Mouse (Mus musculus): ENCODE data around the gene Gga3.
A peak's percentile ranks its signal among the peaks of the same experiment; 100 is the strongest.
"Not testable (repeated sequence)": the region's sequence is repeated elsewhere in the genome, so short reads cannot be mapped to it uniquely, and the experiment has no call there.

Gene Gga3

DNA sequence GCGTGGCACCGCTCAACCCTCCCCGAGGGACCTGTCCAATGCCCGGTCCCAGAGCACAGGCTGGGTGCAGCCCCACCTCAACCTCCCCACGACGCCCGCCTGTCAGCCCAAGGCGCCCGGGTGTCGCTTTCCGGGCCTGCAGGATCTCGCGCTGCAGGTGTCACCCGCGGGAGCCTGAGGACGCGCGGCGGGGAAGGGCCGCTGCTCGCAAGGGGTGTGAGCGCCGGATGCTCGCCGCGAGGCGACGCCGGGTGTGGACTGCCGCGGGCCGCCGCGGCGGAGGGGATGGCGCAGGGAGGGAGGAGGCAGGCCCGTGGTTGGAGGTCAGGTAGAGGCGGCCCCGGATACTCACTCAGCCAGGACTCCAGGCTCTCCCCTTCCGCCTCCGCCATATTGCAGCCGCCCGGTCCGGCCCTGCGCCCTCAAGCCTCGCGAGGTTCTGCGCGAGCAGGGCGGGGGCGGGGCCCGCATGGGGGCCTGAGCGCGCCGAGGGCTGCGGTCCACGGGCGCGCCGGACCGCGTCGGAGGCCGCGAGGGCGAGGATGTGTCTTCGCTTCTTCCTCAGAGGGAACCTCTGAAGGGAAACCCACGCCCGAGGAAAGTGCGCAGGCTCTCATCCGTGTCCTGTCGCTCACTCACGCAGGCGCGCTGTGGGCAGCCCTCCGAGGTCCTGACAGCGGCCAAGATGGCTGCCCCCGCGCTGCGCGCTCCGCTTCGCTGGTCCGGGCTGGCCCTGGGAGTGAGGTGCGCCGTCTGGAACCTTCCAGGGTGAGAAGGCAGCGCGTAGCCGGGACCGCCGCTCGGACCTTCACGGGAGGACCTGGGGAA, at the start of gene Gga3, which contains the start of gene Mrps7:
Gga3 (minus strand) TSS at position 576 of the 828 bp plus-strand sequence.
Mrps7 (plus strand) TSS at position 450 of the 828 bp plus-strand sequence.
- peak; percentile 84 for DNase-seq (ENCODE audit: low spot score)

DNA sequence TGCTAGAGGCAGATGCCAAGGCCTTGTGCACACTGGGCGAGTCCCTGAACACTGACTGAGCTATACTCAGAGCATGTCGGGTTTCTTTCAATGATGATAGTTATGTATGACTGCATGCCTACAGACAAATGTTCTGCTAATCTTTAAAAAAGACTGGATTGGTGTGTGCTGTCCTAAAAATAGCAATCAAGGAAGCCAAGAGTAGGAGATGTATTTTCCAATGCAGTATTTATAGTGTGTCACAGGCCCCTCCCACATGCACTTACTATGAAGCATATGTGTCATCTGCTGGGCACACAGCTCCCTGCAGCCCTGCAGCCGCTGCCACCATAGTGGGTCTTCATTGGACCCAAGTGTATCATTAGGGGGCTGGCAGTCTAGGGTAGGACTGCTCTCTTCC, 49.3 kb upstream of the Gga3 start:
- no peak for DNase-seq (ENCODE audit: low spot score)

DNA sequence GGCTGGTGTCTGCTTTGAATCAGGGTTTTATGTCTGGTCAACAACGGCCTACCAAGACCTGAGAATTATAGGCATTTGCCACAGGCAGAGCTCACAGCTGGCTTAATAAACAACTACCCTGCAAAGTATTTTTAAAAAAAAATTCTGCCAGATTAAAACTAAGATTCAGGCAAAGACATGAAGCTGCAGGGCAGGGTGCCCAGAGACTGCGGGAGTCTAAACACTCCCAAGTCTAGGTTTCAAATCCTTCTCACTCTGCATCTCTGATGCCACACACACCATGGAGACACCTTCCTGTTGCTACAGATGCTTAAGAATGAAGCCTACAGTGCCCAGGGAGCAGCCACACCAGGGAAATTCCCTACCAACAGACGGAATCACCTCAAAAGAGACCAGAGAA, 47.8 kb upstream of the Gga3 start:
- no peak for DNase-seq (ENCODE audit: low spot score)

DNA sequence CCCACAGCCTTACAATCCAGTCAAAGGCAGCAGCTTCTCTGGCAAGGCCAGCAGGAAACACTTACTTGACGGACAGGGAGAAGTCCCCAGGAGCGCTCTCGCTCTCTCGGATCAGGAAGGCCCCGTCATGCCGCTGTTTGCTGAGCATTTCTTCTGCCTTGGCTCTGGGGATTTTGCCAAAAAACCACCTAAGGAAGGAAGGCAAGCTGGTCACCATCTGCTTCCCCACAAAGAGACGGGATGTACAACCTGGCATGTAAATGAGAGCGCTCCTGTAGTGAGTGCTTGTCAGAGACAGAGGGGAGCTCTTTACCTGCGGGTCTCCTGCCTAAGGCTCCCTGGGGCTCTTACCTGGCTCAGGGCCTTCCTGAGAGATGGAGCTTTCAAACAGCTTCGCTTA, 45.9 kb upstream of the Gga3 start:
- no peak for DNase-seq (ENCODE audit: low spot score)

DNA sequence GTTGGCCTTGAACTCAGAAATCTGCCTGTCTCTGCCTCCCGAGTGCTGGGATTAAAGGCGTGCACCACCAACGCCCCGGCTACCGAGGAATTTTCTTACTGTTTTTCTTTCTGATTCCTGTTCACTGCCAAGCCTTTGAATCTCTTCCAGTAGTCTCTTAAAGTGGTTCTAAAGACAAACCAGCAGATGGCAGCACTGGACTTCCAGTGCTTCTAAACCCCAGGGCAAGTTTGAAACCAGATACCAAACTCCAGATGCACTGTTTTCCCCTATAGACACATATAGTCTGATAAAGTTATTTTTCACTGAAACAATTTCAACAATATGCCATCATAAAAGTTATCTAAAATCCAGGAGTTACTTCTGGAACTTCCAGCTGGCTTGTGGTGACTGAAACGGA, 43.6 kb upstream of the Gga3 start:
- DNase-seq (ENCODE audit: low spot score): peak; percentile 71

DNA sequence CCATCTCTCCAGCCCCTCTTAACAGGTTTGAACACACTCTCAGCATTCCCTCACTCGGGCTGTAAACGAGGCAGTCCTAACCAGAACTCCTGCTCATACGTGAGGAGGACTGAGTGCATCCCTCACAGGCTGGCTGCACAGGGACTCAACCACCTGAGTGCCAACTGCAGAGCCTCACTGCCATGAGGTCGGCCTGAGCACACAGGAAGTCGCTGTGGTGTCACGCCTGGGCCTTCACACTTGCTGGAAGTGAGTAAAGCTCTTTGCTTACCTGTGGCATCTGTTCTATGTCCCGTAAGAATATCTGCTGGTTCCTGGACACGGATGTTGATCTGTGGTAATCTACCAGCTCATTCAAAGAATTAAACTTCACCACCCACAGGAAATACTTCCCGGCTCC, 42.6 kb upstream of the Gga3 start:
- DNase-seq (ENCODE audit: low spot score): no peak

DNA sequence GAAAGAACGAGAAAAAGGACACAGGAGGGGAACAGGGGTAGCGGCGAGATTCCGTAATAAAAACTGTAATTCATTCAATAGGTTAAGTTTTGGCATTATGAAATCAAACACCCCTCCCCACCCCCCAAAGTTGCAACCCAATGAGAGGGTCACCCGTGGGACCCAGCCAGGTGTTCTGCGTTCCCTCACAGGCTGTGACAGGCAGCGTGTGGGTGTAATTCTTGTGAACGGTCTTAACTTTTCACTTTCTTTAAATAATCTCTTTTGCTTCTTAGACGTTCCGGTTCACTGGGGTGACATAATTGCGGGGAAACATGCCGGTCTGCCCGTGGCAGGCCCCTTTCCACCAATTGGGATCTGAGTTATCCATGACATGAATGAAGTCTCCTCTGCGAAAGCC, 41.6 kb upstream of the Gga3 start:
- not testable (repeated sequence) for DNase-seq (ENCODE audit: low spot score)

DNA sequence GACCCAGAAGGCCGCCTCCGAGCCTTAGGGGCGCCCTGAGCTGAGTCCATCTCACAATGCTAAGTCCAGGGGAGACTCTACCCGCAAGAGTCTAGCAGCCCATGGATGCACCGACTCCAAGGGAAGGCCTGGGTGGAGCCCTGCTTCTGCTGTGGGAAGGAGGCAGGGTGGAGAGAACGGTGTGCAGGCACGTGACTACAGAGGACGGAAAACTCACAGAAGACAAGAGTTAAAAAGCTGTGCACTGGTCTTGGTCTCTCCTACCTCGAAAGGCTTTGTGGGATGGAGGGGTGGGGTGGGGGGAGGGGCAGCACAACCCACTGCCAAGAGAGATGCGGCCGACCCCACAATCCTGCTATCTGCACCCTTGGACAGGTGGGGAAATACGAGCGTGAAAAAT, 40.5 kb upstream of the Gga3 start:
- DNase-seq (ENCODE audit: low spot score): no peak

DNA sequence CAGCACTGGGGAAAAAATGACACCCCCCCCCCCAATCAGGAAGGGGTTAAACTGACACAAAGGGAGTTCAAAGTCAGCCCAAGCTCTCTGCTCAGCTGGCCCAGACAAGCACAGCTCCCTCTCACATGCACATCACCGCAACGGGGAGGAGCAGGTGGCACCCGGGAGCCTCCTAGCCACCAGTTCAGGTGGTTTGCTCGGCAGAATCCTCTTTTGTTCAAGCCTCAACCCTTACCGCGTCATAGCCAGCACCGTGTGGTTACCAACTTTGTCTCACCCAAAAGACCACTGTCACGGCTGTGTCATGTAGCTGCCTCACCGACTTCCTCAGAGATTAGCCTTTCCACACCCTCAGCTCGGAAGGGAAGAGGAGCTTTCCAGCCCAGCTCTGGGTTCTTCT, 39.4 kb upstream of the Gga3 start:
- DNase-seq (ENCODE audit: low spot score): no peak

DNA sequence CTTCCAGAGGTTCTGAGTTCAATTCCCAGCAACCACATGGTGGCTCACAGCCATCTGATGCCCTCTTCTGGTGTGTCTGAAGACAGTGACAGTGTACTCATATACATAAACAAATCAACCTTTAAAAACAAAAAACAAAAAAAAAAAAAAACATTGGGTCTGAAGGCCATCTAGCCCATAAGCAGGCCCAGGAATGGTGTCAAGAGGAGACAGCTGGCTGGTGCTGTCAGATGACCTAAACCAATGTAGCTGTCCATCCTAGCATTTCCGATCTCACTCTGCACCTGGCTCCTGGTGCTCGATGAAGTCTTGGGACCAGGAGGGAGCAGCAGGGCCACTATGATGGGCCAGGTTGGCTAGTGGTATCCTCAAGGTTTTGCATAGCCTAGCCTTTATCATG, 38.9 kb upstream of the Gga3 start:
- DNase-seq (ENCODE audit: low spot score): no peak

DNA sequence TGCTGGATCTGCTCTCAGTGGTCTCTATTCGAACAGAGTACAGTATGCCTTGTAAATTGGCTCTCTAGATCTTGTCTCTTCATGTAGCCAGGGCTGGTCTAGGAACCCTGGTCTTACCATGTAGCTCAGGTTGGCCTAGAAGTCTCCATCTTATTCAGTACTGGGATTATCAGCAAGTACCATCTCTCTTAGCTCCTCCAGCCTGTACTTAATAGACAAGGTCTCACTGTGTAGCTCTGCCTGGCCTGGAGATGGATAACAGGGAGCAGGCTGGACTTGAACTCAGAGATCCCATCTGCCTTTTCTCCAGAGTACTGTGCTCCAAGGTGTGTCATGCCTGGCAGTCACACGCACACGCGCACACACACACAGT, 37.8 kb upstream of the Gga3 start:
- no peak for DNase-seq (ENCODE audit: low spot score)

DNA sequence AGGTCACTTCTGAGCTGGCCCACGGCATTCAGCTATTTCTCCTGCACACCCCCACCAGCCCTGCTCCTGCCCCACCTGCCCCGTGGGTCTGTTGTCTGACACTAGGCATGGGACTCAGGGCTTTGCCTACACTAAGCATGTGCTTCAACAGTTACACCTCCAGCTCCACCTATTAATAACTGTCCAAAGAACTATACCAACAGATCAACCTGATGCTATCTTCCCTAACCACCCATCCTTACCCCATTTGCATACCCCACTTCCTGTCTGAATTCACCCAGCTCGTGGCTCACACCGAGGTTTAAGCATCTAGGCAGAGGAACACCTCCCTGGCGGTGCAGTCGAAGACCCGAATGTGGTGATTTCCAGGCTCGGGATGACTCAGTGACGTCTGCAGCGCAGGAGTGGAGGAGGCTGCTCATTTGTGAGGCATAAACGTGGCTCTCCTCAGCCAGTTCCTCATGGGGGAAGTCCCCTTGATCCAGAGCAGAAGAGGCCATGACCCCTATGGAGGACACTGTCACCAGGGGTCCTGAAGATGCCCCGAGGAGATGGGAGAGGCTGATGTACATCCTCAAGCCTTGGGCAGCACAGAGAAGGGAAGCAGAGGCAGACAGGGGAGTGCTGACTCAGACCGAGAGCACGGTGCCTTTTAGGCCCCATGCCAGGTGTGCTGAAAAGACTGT, 37.3 kb upstream of the Gga3 start:
- no peak for DNase-seq (ENCODE audit: low spot score)

DNA sequence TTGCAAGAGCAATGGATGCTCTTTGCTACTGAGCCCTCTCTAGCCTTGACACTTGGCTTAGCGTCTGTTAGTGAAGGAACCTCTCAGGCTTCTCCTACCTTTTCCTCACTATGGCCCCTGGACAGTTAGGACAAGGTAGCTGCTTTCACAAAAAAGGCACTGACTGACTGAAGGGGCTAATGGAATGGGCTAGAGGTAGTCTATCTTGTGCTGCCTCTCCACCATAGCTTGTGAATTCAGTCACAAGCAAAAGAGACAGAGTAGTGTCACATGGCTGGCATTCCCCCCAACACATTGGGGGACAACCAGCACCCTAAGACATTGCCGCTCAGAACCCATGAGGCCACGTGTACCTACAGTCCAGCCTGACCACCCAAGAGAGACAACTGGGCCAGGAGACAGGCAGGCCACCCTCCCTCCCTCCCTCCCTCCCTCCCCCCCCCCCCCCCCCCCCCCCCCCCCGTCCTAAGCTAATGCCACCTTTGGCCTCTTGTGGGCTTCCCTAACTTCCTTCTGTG, 36.5 kb upstream of the Gga3 start:
- DNase-seq (ENCODE audit: low spot score): no peak

DNA sequence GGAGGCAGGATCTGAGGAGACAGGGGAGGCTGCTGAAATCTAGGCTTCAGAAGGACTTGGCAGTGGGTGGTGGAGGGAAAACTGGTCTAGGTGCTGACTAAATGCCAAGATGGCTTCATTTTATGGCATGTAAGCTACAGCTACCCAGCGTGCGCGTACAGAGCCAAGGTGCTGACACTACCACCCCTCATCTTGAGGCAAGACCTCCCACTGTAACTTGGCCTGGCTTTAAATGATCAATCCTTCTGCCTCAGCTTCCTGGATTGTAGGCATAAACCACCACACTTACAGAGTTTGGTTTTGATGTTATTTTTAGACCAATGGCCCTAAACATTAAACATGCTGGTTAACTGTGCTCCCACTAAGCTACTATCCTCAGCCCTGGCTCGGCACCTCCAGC, 35.7 kb upstream of the Gga3 start:
- DNase-seq (ENCODE audit: low spot score): no peak

DNA sequence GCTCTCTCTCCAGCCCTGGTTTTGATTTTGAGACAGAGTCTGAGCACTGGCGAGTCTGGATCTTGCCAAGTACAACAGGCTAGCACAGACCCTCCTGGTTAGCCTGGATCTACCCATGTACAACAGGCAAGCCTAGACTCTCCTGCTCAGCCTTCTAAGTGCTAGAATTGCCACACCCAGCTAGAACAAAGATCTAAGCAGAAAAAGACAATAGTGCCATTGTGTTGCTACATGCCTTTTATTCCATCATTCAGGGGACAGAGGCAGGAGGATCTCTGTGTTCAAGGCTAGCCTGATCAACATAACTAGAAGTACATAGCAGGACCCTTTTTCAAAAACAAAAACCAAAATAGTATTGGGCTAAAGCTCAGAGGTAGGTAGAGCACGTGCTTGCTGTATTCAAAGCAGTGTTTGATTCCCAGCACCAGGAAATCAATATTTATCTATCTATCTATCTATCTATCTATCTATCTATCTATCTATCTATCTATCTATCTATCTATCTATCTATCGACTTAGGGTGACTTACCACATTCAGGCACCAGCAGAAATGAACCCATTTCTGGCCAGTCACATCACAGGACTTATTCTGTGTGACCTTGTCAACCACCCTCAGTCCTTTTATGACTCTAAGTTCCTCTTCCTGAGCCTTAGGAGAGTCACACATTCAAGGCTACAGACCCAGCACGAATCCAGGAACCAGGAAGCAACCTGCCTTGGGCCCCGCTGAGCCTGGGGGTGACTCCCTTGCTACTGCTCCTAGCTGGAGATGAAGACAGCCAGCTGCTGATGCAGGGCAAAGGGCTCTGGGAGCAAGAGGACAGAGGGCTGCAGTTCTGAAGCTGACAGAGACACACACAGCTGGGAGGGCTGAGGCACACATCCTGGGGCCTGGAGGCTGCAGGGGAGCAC, 34.9 kb upstream of the Gga3 start:
- DNase-seq (ENCODE audit: low spot score): no peak

DNA sequence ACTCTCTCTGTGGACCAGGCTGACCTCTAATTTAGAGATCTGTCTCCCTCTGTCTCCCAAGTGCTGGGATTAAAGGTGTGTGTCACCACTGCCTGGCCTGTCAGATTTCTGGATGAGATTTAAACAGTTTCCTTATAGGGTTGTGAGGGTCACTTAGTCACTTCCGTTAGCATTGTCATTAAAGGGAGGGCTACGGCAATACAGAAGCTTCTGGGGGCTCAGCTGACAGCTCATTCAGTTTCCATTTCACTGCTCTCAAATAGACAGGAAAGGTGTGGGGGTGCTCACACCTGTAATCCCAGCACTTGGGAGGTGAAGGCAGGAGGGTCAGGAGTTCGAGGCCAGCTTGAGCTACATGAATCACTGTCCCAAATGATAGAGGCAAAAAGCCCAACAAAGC, 33.1 kb upstream of the Gga3 start:
- no peak for DNase-seq (ENCODE audit: low spot score)

DNA sequence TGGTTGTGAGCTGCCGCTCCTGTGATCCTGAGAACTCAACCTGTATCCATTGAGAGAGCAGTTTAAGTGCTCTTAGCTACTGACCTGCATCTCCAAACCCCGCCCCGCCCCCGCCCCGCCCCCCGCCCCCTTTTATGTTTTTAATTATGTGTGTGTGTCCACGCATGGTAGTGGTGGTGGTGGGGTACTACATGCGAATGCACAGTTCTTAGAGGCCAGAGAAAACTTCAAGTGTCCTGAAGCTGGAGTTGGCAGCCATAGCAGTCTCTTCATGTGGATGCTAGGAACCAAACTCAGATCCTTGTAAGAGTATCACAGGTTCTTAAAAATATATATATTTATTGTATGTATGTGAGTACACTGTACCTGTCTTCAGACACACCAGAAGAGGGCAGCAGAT, 31.6 kb upstream of the Gga3 start:
- DNase-seq (ENCODE audit: low spot score): no peak

DNA sequence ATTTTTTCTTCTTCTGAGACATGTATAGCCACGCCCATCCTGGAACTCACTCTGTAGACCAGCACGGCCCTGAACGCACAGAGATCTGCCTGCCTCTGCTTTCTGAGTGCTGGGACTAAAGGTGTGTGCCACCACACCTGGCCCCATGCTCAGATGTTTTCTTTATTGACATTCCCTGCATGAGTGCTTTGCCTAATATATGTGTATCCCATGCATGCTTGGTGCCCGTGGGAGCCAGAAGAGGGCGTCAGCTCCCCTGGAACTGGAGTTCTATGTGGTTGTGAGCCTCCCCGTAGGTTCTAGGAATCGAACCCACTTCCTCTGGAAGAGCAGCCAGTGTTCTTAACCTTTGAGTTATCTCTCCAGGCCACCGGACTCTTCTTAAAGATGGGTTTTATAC, 31.2 kb upstream of the Gga3 start:
- no peak for DNase-seq (ENCODE audit: low spot score)

DNA sequence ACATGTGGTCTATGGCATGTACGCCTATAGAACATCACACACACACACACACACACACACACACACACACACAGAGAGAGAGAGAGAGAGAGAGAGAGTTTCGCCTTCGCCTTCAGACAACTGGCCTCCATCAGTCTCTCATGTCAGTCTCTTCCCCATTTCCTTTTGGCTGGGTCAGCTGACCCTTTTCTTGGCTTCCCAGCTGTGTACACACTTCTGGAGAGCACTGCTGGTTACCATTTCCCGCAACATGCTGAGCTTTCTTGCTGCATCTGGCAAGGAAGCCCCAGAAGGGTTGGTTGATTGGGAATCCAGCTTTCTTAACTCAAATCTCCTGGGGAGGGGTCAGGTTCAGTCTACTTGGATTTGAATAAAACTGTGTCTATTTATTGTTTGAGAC, 30.3 kb upstream of the Gga3 start:
- DNase-seq (ENCODE audit: low spot score): no peak

DNA sequence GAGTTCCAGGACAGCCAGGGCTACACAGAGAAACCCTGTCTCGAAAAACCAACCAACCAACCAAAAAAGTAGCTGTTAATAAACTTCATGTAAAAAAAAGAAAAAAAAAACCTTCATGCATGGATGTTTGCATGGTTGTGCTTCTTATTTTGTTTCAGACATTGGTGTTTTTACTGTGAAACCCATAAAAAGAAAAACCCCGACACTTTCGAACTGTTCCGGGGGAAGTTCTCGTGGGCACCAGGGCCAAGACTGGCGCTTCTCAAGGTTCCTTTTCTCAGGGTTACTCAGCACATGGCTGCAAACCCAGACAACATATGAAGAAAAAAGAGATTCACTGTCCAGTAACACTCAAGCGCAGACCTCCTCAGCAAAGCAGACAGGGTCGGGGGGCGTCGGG, 29.0 kb upstream of the Gga3 start:
- DNase-seq (ENCODE audit: low spot score): no peak

DNA sequence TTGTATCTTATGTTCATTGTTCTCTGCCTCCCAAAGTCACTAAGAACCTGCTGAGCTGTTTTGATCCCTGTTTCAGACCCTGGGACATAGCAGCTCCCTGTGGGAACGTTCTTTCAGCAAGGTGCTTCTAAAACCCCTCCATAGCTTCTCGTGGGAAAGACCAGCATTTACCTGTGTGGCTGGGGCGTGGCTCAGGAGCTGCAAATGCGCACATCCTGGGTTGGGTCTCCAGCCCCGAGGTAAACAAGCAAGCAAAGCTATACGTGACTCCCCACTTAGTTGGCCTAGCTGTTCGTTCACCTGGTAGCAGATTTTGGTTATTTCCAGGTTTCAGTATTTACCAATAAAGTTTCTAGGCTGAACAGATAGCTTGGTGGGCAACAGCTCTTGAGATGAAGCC, 28.4 kb upstream of the Gga3 start:
- no peak for DNase-seq (ENCODE audit: low spot score)

DNA sequence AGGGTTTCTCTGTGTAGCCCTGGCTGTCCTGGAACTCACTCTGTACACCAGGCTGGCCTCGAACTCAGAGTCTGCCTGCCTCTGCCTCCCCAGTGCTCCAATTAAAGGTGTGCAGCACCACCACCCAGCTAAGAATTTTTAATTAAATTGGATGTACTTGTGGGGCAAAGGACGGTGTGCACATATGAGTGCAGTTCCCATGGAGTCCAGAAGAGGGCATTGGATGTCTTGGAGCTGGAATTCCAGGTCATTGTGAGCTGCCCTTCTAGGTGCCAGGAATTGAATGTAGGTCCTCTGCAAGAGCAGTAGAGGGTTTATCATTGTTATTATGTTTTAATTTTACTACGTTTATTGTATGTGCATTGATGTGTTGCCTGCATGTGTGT, 27.6 kb upstream of the Gga3 start:
- peak; percentile 42 for DNase-seq (ENCODE audit: low spot score)
